Mouse (Mus musculus): Measurements from ENCODE around the gene Slc9a6. TPM values are rescaled to one million over a fixed set of nuclear protein-coding genes. Genes with fewer than 3 reads are reported as not detected.

Slc9a6 gene
- polyA plus RNA-seq, 1 experiment from 2014 or later = 12.4 TPM

DNA sequence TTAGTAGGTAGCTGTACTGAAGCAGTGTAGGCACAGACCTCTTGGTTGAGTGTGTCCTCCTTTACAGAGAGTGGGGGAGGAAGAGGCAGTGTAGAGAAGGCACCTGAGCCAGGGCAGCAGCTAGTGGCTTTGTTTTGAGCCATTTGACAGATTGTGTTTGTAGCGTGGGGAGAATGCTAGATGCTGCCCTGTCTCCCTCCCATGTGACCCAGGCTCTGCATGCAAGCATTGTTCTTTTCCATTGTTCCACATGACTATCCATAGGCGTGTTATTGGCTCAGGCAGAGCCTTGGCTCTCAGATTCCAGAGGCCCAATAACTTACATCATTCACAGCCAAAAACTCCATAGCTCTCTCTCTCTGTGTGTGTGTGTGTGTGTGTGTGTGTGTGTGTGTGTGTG lies 49.7 kb downstream of the Slc9a6 start:
- H3K4me1 ChIP-seq (ENCODE audit: control insufficient read depth, insufficient read depth, low read length) = no peaks in the 10 kb centered on the region
- H3K4me3 ChIP-seq (ENCODE audit: low read depth, low read length) = no peak overlapping the region
- no peak for ATAC-seq (ENCODE audit: insufficient number of reproducible peaks, insufficient read depth, low FRiP score, low read depth)
- no peaks in the 10 kb centered on the region for H3K36me3 ChIP-seq (ENCODE audit: control insufficient read depth, insufficient read depth, low read length)
- H3K4me2 ChIP-seq (replicated peaks; ENCODE audit: low read depth, low read length) = no peak overlapping the region
- WGBS = 68% methylated on average over 2 of the region's 2 CpGs
- no peak overlapping the region for H3K27ac ChIP-seq (ENCODE audit: low read length)
- H3K9ac ChIP-seq (replicated peaks; ENCODE audit: low read depth, low read length) = no peak overlapping the region
- H3K9me3 ChIP-seq (ENCODE audit: control insufficient read depth, low read depth, low read length) = no peaks in the 10 kb centered on the region
- no peaks in the 10 kb centered on the region for H3K27me3 ChIP-seq (ENCODE audit: control insufficient read depth, insufficient read depth, low read length)

DNA sequence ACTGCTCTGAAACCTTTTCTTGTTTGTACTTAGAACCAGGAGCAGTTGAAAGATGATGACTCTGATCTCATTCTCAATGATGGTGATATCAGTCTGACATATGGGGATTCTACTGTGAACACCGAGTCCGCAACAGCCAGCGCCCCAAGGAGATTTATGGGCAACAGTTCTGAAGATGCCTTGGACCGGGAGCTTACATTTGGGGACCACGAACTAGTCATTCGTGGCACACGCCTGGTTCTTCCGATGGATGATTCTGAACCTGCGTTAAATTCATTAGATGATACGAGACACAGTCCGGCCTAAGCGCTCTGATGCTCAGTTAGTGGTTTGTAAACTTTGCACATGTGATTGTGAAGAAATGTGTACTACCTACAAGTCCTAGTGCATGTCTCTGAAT lies 51.6 kb downstream of the Slc9a6 start:
- ATAC-seq (ENCODE audit: insufficient number of reproducible peaks, insufficient read depth, low FRiP score, low read depth) = no peak
- Histone ChIP-seq H3K9me3 (ENCODE audit: control insufficient read depth, low read depth, low read length) (no peaks in the 10 kb centered on the region), H3K9ac (replicated peaks; ENCODE audit: low read depth, low read length) (no peak overlapping the region), H3K36me3 (ENCODE audit: control insufficient read depth, insufficient read depth, low read length) (no peaks in the 10 kb centered on the region), H3K4me1 (ENCODE audit: control insufficient read depth, insufficient read depth, low read length) (no peaks in the 10 kb centered on the region), H3K4me2 (replicated peaks; ENCODE audit: low read depth, low read length) (no peak overlapping the region), H3K27ac (ENCODE audit: low read length) (no peak overlapping the region), H3K4me3 (ENCODE audit: low read depth, low read length) (no peak overlapping the region), H3K27me3 (ENCODE audit: control insufficient read depth, insufficient read depth, low read length) (no peaks in the 10 kb centered on the region)
- 92% methylated on average over 12 of the region's 12 CpGs for WGBS

- H3K4me2 ChIP-seq (replicated peaks; ENCODE audit: low read depth, low read length) = no peak overlapping the region
- no peak overlapping the region for H3K9ac ChIP-seq (replicated peaks; ENCODE audit: low read depth, low read length)
- H3K27me3 ChIP-seq (ENCODE audit: control insufficient read depth, insufficient read depth, low read length) = no peaks in the 10 kb centered on the region
- no peak overlapping the region for H3K4me3 ChIP-seq (ENCODE audit: low read depth, low read length)
- no peak overlapping the region for H3K27ac ChIP-seq (ENCODE audit: low read length)
- H3K9me3 ChIP-seq (ENCODE audit: control insufficient read depth, low read depth, low read length) = no peaks in the 10 kb centered on the region
- 91% methylated on average over 6 of the region's 6 CpGs for WGBS
- no peaks in the 10 kb centered on the region for H3K4me1 ChIP-seq (ENCODE audit: control insufficient read depth, insufficient read depth, low read length)
- no peak for ATAC-seq (ENCODE audit: insufficient number of reproducible peaks, insufficient read depth, low FRiP score, low read depth)
- no peaks in the 10 kb centered on the region for H3K36me3 ChIP-seq (ENCODE audit: control insufficient read depth, insufficient read depth, low read length)
Observed at GRCm38 (mm10) chrX:56662316-56662715, 52.8 kb downstream of the Slc9a6 start.

DNA sequence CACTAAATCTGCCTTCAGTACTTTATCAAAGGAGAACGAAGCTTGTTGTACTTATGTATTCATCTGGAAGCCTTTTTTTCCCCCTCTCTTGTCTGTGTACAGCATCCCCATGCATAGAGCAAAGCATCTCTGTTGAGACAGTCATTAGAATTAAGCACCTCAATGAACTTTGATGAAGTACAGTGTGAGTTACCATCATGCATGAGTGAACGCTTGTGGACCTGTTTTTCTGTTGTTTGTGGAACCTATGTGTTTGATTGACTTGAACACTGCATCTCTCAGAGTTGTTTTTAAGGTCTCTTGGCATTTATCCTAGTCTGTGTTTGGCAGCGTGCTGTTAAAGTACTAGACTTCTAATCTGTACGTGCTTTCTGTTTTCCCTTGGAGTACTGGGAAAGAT lies 53.8 kb downstream of the Slc9a6 start:
- WGBS = 78% methylated on average over 4 of the region's 4 CpGs
- H3K4me1 ChIP-seq (ENCODE audit: control insufficient read depth, insufficient read depth, low read length) = no peaks in the 10 kb centered on the region
- no peak overlapping the region for H3K4me3 ChIP-seq (ENCODE audit: low read depth, low read length)
- no peaks in the 10 kb centered on the region for H3K27me3 ChIP-seq (ENCODE audit: control insufficient read depth, insufficient read depth, low read length)
- H3K9me3 ChIP-seq (ENCODE audit: control insufficient read depth, low read depth, low read length) = no peaks in the 10 kb centered on the region
- H3K27ac ChIP-seq (ENCODE audit: low read length) = no peak overlapping the region
- H3K9ac ChIP-seq (replicated peaks; ENCODE audit: low read depth, low read length) = no peak overlapping the region
- H3K4me2 ChIP-seq (replicated peaks; ENCODE audit: low read depth, low read length) = no peak overlapping the region
- no peak for ATAC-seq (ENCODE audit: insufficient number of reproducible peaks, insufficient read depth, low FRiP score, low read depth)
- H3K36me3 ChIP-seq (ENCODE audit: control insufficient read depth, insufficient read depth, low read length) = no peaks in the 10 kb centered on the region

- ATAC-seq (ENCODE audit: insufficient number of reproducible peaks, insufficient read depth, low FRiP score, low read depth) = no peak
- WGBS = 83% methylated on average over 8 of the region's 8 CpGs
- no peak overlapping the region for H3K9ac ChIP-seq (replicated peaks; ENCODE audit: low read depth, low read length)
- no peaks in the 10 kb centered on the region for H3K9me3 ChIP-seq (ENCODE audit: control insufficient read depth, low read depth, low read length)
- H3K27me3 ChIP-seq (ENCODE audit: control insufficient read depth, insufficient read depth, low read length) = no peaks in the 10 kb centered on the region
- H3K4me3 ChIP-seq (ENCODE audit: low read depth, low read length) = no peak overlapping the region
- no peaks in the 10 kb centered on the region for H3K36me3 ChIP-seq (ENCODE audit: control insufficient read depth, insufficient read depth, low read length)
- no peak overlapping the region for H3K4me2 ChIP-seq (replicated peaks; ENCODE audit: low read depth, low read length)
- H3K4me1 ChIP-seq (ENCODE audit: control insufficient read depth, insufficient read depth, low read length) = no peaks in the 10 kb centered on the region
- no peak overlapping the region for H3K27ac ChIP-seq (ENCODE audit: low read length)
Observed at GRCm38 (mm10) chrX:56665226-56665973, 55.8 kb downstream of the Slc9a6 start.

GRCm38 (mm10) chrX:56667296-56667695 lies 57.7 kb downstream of the Slc9a6 start:
- H3K27ac ChIP-seq (ENCODE audit: low read length) = no peak overlapping the region
- no peak overlapping the region for H3K4me3 ChIP-seq (ENCODE audit: low read depth, low read length)
- no peaks in the 10 kb centered on the region for H3K36me3 ChIP-seq (ENCODE audit: control insufficient read depth, insufficient read depth, low read length)
- H3K4me2 ChIP-seq (replicated peaks; ENCODE audit: low read depth, low read length) = no peak overlapping the region
- H3K4me1 ChIP-seq (ENCODE audit: control insufficient read depth, insufficient read depth, low read length) = no peaks in the 10 kb centered on the region
- no peak overlapping the region for H3K9ac ChIP-seq (replicated peaks; ENCODE audit: low read depth, low read length)
- 73% methylated on average over 6 of the region's 6 CpGs for WGBS
- H3K9me3 ChIP-seq (ENCODE audit: control insufficient read depth, low read depth, low read length) = no peaks in the 10 kb centered on the region
- no peak for ATAC-seq (ENCODE audit: insufficient number of reproducible peaks, insufficient read depth, low FRiP score, low read depth)
- H3K27me3 ChIP-seq (ENCODE audit: control insufficient read depth, insufficient read depth, low read length) = no peaks in the 10 kb centered on the region

- no peak for ATAC-seq (ENCODE audit: insufficient number of reproducible peaks, insufficient read depth, low FRiP score, low read depth)
- H3K9me3 ChIP-seq (ENCODE audit: control insufficient read depth, low read depth, low read length) = no peaks in the 10 kb centered on the region
- no peak overlapping the region for H3K4me2 ChIP-seq (replicated peaks; ENCODE audit: low read depth, low read length)
- no peak overlapping the region for H3K9ac ChIP-seq (replicated peaks; ENCODE audit: low read depth, low read length)
- no peaks in the 10 kb centered on the region for H3K27me3 ChIP-seq (ENCODE audit: control insufficient read depth, insufficient read depth, low read length)
- no peak overlapping the region for H3K4me3 ChIP-seq (ENCODE audit: low read depth, low read length)
- no peaks in the 10 kb centered on the region for H3K4me1 ChIP-seq (ENCODE audit: control insufficient read depth, insufficient read depth, low read length)
- H3K36me3 ChIP-seq (ENCODE audit: control insufficient read depth, insufficient read depth, low read length) = no peaks in the 10 kb centered on the region
- WGBS = 85% methylated on average over 5 of the region's 5 CpGs
- no peak overlapping the region for H3K27ac ChIP-seq (ENCODE audit: low read length)
Observed at GRCm38 (mm10) chrX:56668051-56668450, 58.5 kb downstream of the Slc9a6 start.

GRCm38 (mm10) chrX:56668501-56668900 lies 58.9 kb downstream of the Slc9a6 start:
- no peak overlapping the region for H3K9ac ChIP-seq (replicated peaks; ENCODE audit: low read depth, low read length)
- no peak overlapping the region for H3K4me3 ChIP-seq (ENCODE audit: low read depth, low read length)
- no peaks in the 10 kb centered on the region for H3K36me3 ChIP-seq (ENCODE audit: control insufficient read depth, insufficient read depth, low read length)
- ATAC-seq (ENCODE audit: insufficient number of reproducible peaks, insufficient read depth, low FRiP score, low read depth) = no peak
- no peaks in the 10 kb centered on the region for H3K4me1 ChIP-seq (ENCODE audit: control insufficient read depth, insufficient read depth, low read length)
- H3K4me2 ChIP-seq (replicated peaks; ENCODE audit: low read depth, low read length) = no peak overlapping the region
- no peak overlapping the region for H3K27ac ChIP-seq (ENCODE audit: low read length)
- 88% methylated on average over 3 of the region's 3 CpGs for WGBS
- no peaks in the 10 kb centered on the region for H3K27me3 ChIP-seq (ENCODE audit: control insufficient read depth, insufficient read depth, low read length)
- H3K9me3 ChIP-seq (ENCODE audit: control insufficient read depth, low read depth, low read length) = no peaks in the 10 kb centered on the region

DNA sequence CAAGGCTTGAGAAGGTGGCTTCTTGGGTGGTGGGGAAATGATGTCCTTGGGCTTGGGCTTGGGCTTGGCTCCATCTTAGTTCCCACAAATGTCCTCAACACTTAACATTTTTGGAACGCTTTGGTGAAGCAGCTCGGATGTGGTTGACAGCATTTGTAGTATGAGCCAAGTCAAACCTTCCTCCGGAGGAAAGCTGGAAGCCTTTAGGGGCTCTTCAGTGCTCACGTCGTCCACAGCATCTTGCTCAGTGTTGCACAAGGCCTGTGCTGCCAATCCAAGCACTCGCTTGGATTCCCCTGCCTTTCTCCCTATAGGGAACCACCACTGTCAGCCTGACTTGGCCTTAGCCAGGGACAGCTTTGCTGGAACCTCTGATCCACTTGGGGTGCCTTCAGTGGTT lies 66.0 kb downstream of the Slc9a6 start:
- Histone ChIP-seq H3K27me3 (ENCODE audit: control insufficient read depth, insufficient read depth, low read length) (no peaks in the 10 kb centered on the region), H3K36me3 (ENCODE audit: control insufficient read depth, insufficient read depth, low read length) (no peaks in the 10 kb centered on the region), H3K4me2 (replicated peaks; ENCODE audit: low read depth, low read length) (no peak overlapping the region), H3K27ac (ENCODE audit: low read length) (no peak overlapping the region), H3K4me1 (ENCODE audit: control insufficient read depth, insufficient read depth, low read length) (no peaks in the 10 kb centered on the region), H3K9ac (replicated peaks; ENCODE audit: low read depth, low read length) (no peak overlapping the region), H3K9me3 (ENCODE audit: control insufficient read depth, low read depth, low read length) (no peaks in the 10 kb centered on the region), H3K4me3 (ENCODE audit: low read depth, low read length) (no peak overlapping the region)
- ATAC-seq (ENCODE audit: insufficient number of reproducible peaks, insufficient read depth, low FRiP score, low read depth) = no peak
- WGBS = 79% methylated on average over 6 of the region's 6 CpGs

Data from stomach, embryonic 14.5 days (tissue).